Mouse (Mus musculus) forebrain, postnatal 0 days (tissue): ENCODE measurements around the gene Mettl23. TPM values are rescaled to one million over a fixed set of nuclear protein-coding genes. Genes with fewer than 3 reads are reported as not detected.

ENCODE experiments used
- ATAC-seq: fragments of 200-750 bp; cut with Nextera tagmentation; 2 replicates; pipeline ENCODE4 v1.8.0; 2017; ENCODE audit warnings: mild to moderate bottlenecking, moderate library complexity
- DNase-seq: peaks from one replicate; pipeline ENCODE4 v3.0.0-alpha.2; 2015
- H3K27ac ChIP-seq: fragments of 300-500 bp; sonication (generic); 2 replicates; pipeline ENCODE4 v1.5.1; 2014; ENCODE audit warnings: low read depth, mild to moderate bottlenecking, antibody characterized with exemption, low read length, moderate library complexity, mixed read lengths
- H3K27me3 ChIP-seq: fragments of 300-500 bp; sonication (generic); 2 replicates; pipeline ENCODE4 v1.6.1; 2014; ENCODE audit warnings: mild to moderate bottlenecking, low read length, mixed read lengths; ENCODE audit not compliant: insufficient read depth
- H3K36me3 ChIP-seq: fragments of 300-500 bp; sonication (generic); 2 replicates; pipeline ENCODE4 v1.6.1; 2014; ENCODE audit warnings: mild to moderate bottlenecking, moderate library complexity; ENCODE audit not compliant: insufficient read depth
- H3K4me1 ChIP-seq: fragments of 300-500 bp; sonication (generic); 2 replicates; pipeline ENCODE4 v1.6.1; 2014; ENCODE audit warnings: antibody characterized with exemption; ENCODE audit not compliant: insufficient read depth
- H3K4me2 ChIP-seq: fragments of 300-500 bp; sonication (generic); 2 replicates; pipeline ENCODE4 v1.6.1; 2014; ENCODE audit warnings: low read depth, mild to moderate bottlenecking, moderate library complexity
- H3K4me3 ChIP-seq: fragments of 300-500 bp; sonication (generic); 2 replicates; pipeline ENCODE4 v1.5.1; 2014; ENCODE audit warnings: low read depth, low read length, mixed read lengths
- H3K9ac ChIP-seq: fragments of 300-500 bp; sonication (generic); 2 replicates; pipeline ENCODE4 v1.6.1; 2014; ENCODE audit warnings: mild to moderate bottlenecking
- H3K9me3 ChIP-seq: fragments of 300-500 bp; sonication (generic); 2 replicates; pipeline ENCODE4 v1.6.1; 2016; ENCODE audit warnings: low read length
- CTCF ChIP-seq: sonication (generic); IDR thresholded peaks from 2 replicates; pipeline ENCODE4 v1.5.1; 2016; ENCODE audit warnings: antibody characterized with exemption, control low read depth, low read depth
- WGBS: fragments of 180-500 bp; shearing (Covaris S2); extraction: QIAGEN DNeasy Blood & Tissue Kit; methylation state at CpG from one replicate; pipeline ENCODE4 v1.1.7; 2014; 5-methylcytosine and 5-hydroxymethylcytosine counted together
- polyA plus RNA-seq: library from polyadenylated mRNA; unstranded; fragments of >200 nt; fragmentation: Nextera tagmentation; extraction: Ambion mirVana; gene quantifications from 2 replicates; pipeline ENCODE4 v1.2.1, GENCODE M21; 2015
- total RNA-seq: library from RNA; depleted of rRNA; stranded (reverse); fragments of >200 nt; gene quantifications from 2 replicates; pipeline ENCODE4 v1.2.3, GENCODE M21; 2014

Mettl23 gene
- total and polyA plus RNA-seq, 2 experiments from 2014 or later: 40.3 to 54.2 TPM

DNA sequence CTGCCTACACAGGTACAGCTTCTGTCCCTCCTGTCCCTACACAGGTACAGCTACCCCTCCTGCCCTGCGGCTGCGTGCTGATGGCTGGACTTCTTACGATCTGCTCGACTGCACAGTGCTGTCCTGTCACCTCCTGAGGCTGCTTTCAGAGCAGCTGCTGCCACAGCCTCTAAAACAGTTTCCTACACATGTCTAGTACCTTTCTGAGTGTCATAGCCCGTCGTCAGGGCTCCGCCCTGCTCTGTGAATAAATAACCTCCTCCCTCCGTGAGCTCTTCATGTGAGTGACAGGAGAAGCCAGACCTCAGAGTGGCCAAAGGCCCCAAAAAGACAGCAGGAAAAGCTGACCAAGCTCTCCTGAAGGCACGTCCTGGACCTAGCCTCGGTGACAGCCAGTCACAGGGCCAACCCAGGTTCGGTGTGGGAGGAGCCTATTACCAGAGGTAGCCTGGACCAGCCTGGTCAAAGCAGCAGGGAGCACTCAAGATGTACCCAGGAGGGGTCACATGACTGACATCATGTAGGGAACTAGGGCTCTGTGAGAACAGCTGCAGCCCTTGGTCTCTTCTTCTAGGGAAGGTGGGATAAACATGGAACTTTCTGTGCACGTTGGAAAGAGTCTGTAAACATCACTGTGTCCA, 23.0 kb downstream of the Mettl23 start:
- H3K9me3 ChIP-seq: no peaks in the 10 kb centered on the region
- H3K36me3 ChIP-seq: peaks cover 88% of the 10 kb centered on the region
- ATAC-seq (no peak), DNase-seq (no peak)
- no peak overlapping the region for H3K4me3 ChIP-seq
- no peak overlapping the region for H3K9ac ChIP-seq
- no peaks in the 10 kb centered on the region for H3K27me3 ChIP-seq
- WGBS: 83% methylated on average over 12 of the region's 12 CpGs
- no peak overlapping the region for H3K27ac ChIP-seq
- TF ChIP-seq CTCF: no peak
- H3K4me1 ChIP-seq: no peaks in the 10 kb centered on the region
- no peak overlapping the region for H3K4me2 ChIP-seq

DNA sequence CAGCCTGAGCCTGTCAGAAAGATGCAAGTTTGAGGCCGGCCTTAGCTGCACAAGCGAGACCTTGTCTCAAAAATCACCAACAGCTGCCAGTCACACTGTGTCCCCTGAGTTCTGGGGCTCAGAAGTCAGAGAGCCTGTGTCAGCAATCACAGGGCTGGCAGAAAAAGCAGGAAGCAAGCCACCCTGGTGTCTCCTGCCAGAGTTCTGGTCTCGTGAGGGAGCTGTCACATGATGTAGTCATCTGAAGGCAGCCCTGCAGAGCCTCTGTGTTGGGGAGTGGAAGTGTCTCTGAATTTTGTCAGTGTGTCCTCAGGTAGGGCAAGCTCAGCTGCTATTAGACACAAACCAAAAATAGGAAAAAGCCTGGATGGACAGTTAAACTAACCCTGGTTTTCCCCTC, 25.1 kb downstream of the Mettl23 start:
- H3K4me1 ChIP-seq: no peaks in the 10 kb centered on the region
- H3K4me2 ChIP-seq: no peak overlapping the region
- H3K9ac ChIP-seq: no peak overlapping the region
- no peak overlapping the region for H3K4me3 ChIP-seq
- H3K27ac ChIP-seq: no peak overlapping the region
- 76% methylated on average over 3 of the region's 3 CpGs for WGBS
- peaks cover 74% of the 10 kb centered on the region for H3K36me3 ChIP-seq
- no peak for ATAC-seq
- H3K9me3 ChIP-seq: no peaks in the 10 kb centered on the region
- H3K27me3 ChIP-seq: no peaks in the 10 kb centered on the region
- no peak for DNase-seq
- no peak for TF ChIP-seq CTCF

DNA sequence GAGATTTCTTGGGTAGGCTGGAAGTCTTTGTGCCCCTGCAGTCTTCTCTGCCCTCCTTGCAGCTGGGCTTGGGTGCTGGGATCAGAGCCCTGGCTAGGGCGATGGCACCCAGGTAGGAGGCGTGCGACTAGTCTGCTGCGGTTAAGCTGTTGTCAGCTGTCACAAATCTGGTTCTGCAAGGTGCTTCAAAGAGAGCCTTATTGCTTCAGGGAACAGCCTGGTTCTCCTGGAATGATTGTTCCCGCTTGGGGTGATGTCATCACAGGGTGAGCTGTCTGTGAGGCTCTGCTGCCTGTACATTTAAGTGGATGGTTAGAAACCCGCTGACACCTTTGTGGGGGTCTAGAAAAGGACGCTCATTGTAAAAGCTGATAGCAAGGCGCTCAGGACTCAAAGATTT, 26.1 kb downstream of the Mettl23 start:
- WGBS: 92% methylated on average over 8 of the region's 8 CpGs
- no peak overlapping the region for H3K4me2 ChIP-seq
- no peak for ATAC-seq
- no peaks in the 10 kb centered on the region for H3K27me3 ChIP-seq
- peaks cover 76% of the 10 kb centered on the region for H3K36me3 ChIP-seq
- no peak for DNase-seq
- H3K4me3 ChIP-seq: no peak overlapping the region
- no peak overlapping the region for H3K9ac ChIP-seq
- H3K9me3 ChIP-seq: no peaks in the 10 kb centered on the region
- no peak overlapping the region for H3K27ac ChIP-seq
- no peak for TF ChIP-seq CTCF
- no peaks in the 10 kb centered on the region for H3K4me1 ChIP-seq

DNA sequence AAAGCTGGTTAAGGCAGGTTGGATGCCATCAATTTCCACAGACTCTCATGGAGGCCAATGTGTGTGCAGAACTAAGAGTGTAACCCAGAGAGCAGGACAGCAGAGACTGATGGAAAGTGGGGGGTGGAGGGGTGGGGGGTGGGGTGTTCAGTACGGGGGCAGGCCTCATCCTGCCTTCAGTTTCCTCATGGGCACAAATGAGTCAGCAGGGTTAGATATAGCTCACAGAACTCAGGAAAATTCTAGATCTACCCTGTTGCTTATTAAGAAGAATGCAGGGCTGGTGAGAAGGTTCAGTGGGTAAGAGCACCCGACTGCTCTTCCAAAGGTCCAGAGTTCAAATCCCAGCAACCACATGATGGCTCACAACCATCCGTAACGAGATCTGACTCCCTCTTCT, 26.6 kb downstream of the Mettl23 start:
- no peak overlapping the region for H3K27ac ChIP-seq
- ATAC-seq: no peak
- TF ChIP-seq CTCF: no peak
- DNase-seq: no peak
- H3K9ac ChIP-seq: no peak overlapping the region
- WGBS: 93% methylated on average over 4 of the region's 4 CpGs
- no peaks in the 10 kb centered on the region for H3K4me1 ChIP-seq
- no peaks in the 10 kb centered on the region for H3K27me3 ChIP-seq
- H3K4me3 ChIP-seq: no peak overlapping the region
- H3K4me2 ChIP-seq: no peak overlapping the region
- H3K36me3 ChIP-seq: peaks cover 76% of the 10 kb centered on the region
- H3K9me3 ChIP-seq: no peaks in the 10 kb centered on the region

DNA sequence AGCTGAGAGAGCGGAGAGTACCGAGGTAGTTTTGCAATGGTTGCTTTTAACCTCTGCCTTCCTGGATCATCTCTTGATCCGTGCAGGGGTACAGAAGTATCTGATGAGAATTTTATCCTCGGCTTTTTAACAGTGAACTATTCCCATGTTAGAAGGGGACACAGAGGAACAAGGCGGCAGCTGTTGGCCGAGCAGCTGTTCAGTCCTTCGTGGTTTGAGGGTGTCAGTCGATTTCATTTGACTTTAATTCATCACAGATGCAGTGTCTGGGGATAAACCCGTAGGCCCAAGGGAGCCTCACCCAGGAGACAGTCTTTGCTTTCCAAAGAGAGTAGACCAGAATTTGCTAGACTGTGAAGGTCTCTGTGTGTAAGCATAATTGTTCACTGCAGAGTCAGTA, 28.5 kb downstream of the Mettl23 start:
- Histone ChIP-seq H3K9ac (no peak overlapping the region), H3K27ac (no peak overlapping the region), H3K4me1 (no peaks in the 10 kb centered on the region), H3K4me2 (no peak overlapping the region), H3K4me3 (no peak overlapping the region), H3K36me3 (peaks cover 67% of the 10 kb centered on the region), H3K9me3 (no peaks in the 10 kb centered on the region), H3K27me3 (no peaks in the 10 kb centered on the region)
- no peak for DNase-seq
- ATAC-seq: no peak
- TF ChIP-seq CTCF: no peak
- 90% methylated on average over 9 of the region's 9 CpGs for WGBS

DNA sequence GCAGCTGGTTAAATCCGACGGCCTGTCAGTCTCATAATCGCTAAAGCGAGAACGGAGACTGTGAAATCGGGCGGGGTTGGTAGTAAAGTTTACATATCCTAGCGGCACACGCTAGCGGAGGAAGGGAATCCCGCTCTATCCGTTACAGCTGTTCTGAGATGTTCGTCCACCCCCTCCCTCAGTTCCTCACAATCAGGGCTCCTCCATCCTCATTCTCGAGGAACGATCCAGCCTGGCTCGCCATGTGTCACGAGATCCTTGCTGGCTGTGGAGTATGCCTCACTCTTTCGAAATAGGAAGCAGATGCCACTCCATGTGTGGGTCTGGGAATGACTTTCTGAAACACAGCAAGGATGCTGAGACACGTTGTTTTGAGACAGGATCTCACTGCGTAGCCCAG, 30.9 kb downstream of the Mettl23 start:
- ATAC-seq: peak; percentile 25; the same call in 1 of the 2 replicates
- H3K27ac ChIP-seq: no peak overlapping the region
- H3K4me2 ChIP-seq: no peak overlapping the region
- no peaks in the 10 kb centered on the region for H3K4me1 ChIP-seq
- H3K9me3 ChIP-seq: no peaks in the 10 kb centered on the region
- TF ChIP-seq CTCF: no peak
- peak; percentile 41 for DNase-seq
- H3K4me3 ChIP-seq: no peak overlapping the region
- H3K27me3 ChIP-seq: no peaks in the 10 kb centered on the region
- H3K36me3 ChIP-seq: peaks cover 44% of the 10 kb centered on the region
- no peak overlapping the region for H3K9ac ChIP-seq
- WGBS: 86% methylated on average over 20 of the region's 20 CpGs

DNA sequence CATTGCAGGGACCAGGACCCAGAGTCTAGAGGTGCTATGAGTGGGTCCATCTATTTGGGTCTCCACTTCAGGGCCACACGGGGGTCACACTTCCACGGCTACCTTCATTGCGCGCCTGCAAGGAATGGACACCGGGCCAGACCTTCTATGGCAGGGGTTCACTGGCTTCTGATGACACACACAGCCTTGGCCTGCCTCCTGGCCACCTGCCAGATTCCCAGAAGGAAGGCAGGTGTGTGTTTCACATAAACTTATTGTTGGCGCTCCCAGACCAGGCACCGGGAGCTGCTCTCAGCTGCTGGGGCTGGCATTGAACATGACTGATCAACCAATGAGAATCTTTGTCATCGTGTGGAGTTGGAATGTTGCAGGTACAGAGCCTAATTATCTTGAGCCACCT, 35.4 kb downstream of the Mettl23 start:
- no peak overlapping the region for H3K27ac ChIP-seq
- no peak overlapping the region for H3K9ac ChIP-seq
- no peak overlapping the region for H3K4me2 ChIP-seq
- H3K9me3 ChIP-seq: no peaks in the 10 kb centered on the region
- no peaks in the 10 kb centered on the region for H3K27me3 ChIP-seq
- TF ChIP-seq CTCF: no peak
- ATAC-seq: no peak
- H3K4me3 ChIP-seq: no peak overlapping the region
- peaks cover 22% of the 10 kb centered on the region for H3K36me3 ChIP-seq
- WGBS: 90% methylated on average over 8 of the region's 8 CpGs
- no peak for DNase-seq
- no peaks in the 10 kb centered on the region for H3K4me1 ChIP-seq
